Mouse (Mus musculus): ENCODE measurements around the gene Gpatch2.

- TF ChIP-seq CTCF (IDR thresholded peaks at IDR 0.05), result no peak
- TF ChIP-seq EP300 (IDR thresholded peaks at IDR 0.05), result no peak
These were observed 44.9 kb upstream of the Gpatch2 start for GRCm38 (mm10) chr1:187170361-187170760.
